Mouse (Mus musculus) gastrocnemius, postnatal 36 days (tissue): ENCODE measurements around the gene Entpd7. TPM values are rescaled to one million over a fixed set of nuclear protein-coding genes. Genes with fewer than 3 reads are reported as not detected.

ENCODE experiments used
- DNase-seq, 2 experiments: peaks; one replicate each; pipeline ENCODE4 v3.0.0; 2022
- intact Hi-C: fragments of 180-260 bp; cut with DNase I; formaldehyde crosslinking; loops from one replicate; pipeline ENCODE4 v1.15.1; 2025
- total RNA-seq, 2 experiments: library from RNA; stranded (reverse); gene quantifications; 2 replicates each; pipeline ENCODE4 v1.2.3; 2021

The Entpd7 gene
- total RNA-seq, 2 experiments from 2014 or later, result 1.1 to 1.7 TPM

DNA sequence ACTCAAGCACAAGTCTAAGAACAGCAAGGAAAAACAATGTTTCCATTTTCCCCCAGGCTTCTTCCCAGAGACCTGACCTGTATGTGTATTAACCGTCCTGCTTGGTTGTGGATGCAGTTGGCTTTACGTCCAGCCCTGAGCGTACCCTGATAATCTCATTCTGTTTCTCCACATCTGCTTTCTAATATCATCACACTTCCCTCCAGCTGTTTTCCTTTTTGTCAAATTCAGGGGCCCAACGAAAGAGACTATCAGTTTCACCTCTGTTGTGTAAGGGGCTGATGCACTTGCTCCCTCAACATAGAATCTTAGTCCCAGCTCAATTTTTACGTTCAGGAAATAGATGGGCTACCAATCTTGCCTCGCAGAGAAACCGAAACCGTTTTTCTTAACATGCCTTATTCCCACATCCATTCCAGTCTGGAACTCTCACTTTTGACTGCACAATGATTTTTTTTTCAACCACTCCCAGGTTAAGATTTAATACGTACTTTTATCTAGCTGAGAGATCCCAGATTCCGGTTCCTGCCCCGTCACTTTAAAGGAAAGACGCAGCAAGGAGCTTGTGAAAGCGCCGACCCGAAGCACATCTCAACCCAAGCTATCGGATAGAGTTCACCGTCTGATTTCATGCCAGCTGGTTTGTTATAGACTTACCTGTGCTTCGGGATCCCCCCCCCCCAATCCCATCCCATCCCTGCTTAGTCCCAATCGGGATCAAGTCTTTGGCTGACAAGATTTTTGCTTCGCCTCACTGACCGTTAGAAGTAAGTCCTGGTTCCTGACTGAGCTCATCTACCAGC is 15.8 kb upstream of the Entpd7 start:
- intact Hi-C loops, result loop anchor here (2.0 kb wide), 1 partner anchor 15 kb away; the partner anchor contains the start of gene Entpd7
- no peak for DNase-seq

DNA sequence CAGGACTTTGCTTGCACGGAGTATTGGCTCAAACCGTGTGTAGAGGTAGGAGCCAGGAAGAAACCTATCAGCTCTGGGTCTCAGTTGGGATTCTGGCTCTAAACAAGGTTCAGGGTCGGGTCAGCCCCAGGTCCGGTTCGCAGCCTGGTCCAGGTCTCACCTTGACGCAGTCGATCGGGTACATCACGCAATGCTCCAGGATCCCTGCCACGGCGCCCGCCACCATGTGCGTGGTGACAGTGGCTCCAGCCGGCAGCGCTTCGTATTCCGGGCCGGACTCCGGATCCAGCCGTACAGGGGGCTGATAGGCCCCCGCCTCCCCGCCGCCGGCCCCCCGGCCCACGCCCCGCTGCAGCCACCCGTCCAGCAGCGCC is 15.2 kb upstream of the Entpd7 start:
- intact Hi-C loops, result loop anchor here (2.0 kb wide), 1 partner anchor 14 kb away; the partner anchor contains the start of gene Entpd7

DNA sequence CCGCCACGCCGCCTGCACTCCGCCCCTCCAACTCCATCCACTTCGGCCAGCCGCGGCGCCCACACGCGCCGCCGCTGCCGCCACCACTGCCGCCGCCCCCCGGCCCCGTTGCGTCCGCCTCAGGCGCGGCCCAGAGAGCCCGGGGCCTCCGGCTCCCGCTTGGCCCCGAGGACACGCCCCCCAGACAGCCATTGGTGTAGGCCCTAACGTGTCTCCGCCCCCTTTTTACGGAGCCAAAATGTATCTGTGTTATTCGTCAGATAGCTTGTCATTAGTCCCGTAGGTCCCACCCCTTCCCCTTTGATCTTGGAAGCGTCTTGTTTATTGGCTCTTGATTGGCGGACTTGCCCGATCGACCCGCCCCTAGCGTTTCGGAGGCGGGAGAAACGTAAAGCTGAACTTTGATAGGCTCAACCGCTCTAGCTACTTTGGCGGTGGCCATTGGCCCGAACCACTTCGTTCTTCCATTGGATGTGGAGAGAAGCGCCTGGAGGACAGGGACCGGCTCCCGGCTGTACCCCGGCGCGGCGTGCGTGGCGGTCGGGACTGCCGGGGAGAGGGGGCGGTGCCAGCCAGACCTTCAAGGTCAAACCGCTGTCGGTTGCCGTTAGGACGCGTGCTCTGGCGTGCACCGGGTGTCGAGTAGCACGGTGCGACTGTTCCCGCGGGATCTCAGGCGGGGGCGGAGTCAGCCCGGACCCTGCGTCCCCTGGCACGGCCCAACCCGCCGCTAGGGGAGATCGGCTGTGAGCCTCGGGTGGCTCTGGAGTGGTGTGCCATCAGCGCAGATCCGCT is 14.5 kb upstream of the Entpd7 start, which contains the start of gene Slc25a28:
Slc25a28 (minus strand) TSS at position 152 of the 795 bp plus-strand sequence.
- intact Hi-C loops, result loop anchor here (2.0 kb wide), 1 partner anchor 14 kb away; the partner anchor contains the start of gene Entpd7
- peak; percentile 98 for DNase-seq

More for the DNA sequence above, 15.2 kb upstream of the Entpd7 start:
- no peak for DNase-seq

DNA sequence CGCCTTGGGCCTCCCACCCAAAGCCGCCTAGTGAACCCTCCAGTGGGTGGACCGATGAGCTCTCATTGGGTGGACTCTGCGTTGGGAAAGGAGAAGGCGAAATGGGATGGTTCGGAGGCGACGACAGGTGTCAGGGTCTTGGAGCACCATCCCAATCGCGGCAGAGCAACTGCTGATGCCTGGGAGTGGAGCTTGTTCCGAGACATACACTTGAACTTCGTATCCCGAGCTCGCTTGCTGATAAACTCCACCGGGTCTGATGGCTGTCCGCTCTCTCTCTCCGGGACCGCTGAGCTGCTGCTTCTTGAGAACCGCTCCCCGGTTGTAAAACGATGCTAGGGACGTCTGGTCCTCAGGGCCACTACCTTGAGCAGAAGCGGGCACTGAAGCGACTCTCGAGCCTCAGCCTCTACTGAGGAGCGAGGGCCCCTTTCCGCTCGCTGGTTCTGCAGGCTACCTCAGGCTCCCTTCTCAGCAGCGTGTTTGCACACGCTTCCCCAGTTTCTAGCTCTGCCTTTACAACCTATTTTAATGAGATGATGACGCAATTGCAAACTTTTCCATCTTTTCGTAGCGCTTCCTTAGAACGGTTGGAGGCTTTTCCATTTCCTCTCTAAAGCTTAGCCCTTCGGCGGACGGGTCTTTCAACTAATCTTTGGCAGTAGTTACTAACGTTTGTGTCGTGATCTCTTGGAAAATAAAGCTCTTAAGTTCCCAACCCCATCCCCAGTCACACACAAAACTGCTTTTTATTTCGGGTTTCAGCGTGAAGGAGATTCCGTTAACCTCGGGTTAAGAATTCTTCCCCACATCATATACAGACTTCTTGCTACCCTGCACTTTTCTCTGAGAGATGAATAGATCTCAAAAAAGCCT is 13.7 kb upstream of the Entpd7 start:
- intact Hi-C loops, result loop anchor here (2.0 kb wide), 1 partner anchor 13 kb away; the partner anchor contains the start of gene Entpd7

GRCm38 (mm10) chr19:43678467-43679003 is 10.9 kb upstream of the Entpd7 start:
- intact Hi-C loops, result no loop called here
- DNase-seq, result no peak

More for the DNA sequence above, 13.7 kb upstream of the Entpd7 start:
- no peak for DNase-seq

GRCm38 (mm10) chr19:43679474-43679981 is 9.9 kb upstream of the Entpd7 start:
- no peak for DNase-seq
- intact Hi-C loops, result no loop called here

DNA sequence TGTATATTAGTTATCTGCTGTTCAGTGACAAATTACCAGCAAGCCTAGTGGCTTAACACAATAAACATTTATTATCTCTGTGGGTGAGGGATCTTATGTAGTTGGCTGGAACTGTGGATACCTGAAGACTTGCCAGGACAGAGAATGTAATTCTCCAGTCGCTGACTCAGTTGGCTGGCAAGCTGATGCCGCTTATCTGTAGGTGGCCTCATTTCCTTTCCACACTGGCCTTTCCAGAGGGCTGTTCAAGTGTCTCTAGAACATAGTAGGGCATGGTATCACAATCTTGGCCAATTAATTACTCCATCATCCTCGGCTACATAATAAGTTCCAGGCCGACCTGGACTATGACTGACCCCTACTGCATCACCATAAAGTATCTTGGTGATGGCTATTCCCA is 7.9 kb upstream of the Entpd7 start:
- no peak for DNase-seq
- intact Hi-C loops, result no loop called here

- intact Hi-C loops, result no loop called here
- no peak for DNase-seq
These were observed 3.3 kb downstream of the Entpd7 start for GRCm38 (mm10) chr19:43692815-43693214.

DNA sequence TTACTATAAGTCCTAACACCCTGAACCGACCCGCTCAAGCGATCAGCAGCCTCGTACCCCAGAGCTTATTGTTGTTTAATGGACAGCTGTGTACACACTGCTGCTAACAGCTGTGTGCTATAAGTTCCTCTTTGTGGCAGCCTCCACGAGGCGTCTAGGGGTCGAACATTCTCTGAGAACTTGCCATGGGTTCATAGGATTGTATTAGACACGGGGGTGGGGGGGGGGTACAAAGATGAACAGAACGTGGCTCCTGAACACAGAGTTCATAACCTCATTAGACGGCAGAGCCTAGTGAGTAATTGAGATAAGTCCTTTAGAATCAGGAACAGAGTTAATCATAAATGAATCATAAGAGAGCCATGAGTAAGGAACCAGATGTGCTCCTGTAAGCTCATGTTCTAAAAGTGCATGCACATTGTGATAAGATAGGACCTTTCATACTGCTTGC is 6.1 kb downstream of the Entpd7 start:
- intact Hi-C loops, result no loop called here
- no peak for DNase-seq

DNA sequence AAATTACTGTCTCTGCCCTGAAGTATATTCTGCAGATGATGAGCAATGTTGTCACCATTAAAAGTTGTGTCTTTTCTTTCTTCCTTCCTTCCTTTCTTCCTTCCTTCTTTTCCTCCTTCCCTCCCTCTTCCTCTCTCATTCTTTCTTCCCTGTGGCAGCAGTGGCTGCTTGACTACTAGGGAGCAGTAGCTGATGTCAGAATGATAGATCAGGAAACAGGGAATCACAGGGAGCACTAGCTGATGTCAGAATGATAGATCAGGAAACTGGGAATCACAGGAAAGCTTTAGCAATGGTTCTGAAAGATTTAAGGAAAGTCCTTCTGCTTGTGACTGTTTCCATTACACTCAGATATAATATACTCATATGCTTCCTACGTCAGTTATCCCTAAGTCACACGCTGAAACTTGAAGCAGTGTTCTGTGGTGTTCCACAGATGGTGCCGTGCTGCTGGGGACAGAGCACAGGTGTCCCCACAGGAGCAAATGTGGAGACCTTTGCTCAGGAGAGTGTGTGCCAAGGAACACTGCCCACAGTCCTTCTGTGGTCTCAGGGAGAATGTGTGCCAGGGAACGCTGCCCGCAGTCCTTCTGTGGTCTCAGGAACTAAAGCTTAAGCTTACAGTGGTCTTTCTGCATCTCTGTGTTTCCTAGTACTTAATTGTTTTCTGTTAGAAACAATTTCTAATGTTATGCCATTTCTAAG is 8.3 kb downstream of the Entpd7 start:
- intact Hi-C loops, result no loop called here
- DNase-seq, result no peak

GRCm38 (mm10) chr19:43699021-43699762 is 9.7 kb downstream of the Entpd7 start:
- DNase-seq, result no peak
- intact Hi-C loops, result no loop called here

DNA sequence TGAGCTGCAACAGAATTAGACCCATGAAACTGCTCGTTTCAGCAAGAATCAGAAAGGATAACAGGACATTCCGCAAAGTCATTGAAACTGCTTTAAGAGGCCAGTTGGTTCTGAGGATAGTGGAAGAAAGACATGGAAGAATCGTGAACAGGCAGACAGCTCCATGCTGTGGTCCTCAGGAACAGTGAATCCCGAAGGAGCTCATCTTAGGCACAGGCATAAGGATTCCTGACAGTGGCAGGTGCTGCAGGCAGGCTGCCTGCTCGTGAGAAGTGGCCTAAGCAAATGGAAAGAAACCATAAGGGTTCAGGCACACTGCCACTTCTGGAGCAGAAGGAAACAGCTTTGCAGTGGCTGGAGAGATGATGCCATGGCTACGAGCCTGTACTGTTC is 10.3 kb downstream of the Entpd7 start:
- DNase-seq, result no peak
- intact Hi-C loops, result no loop called here

GRCm38 (mm10) chr19:43704211-43704610 is 14.7 kb downstream of the Entpd7 start:
- DNase-seq, result no peak

DNA sequence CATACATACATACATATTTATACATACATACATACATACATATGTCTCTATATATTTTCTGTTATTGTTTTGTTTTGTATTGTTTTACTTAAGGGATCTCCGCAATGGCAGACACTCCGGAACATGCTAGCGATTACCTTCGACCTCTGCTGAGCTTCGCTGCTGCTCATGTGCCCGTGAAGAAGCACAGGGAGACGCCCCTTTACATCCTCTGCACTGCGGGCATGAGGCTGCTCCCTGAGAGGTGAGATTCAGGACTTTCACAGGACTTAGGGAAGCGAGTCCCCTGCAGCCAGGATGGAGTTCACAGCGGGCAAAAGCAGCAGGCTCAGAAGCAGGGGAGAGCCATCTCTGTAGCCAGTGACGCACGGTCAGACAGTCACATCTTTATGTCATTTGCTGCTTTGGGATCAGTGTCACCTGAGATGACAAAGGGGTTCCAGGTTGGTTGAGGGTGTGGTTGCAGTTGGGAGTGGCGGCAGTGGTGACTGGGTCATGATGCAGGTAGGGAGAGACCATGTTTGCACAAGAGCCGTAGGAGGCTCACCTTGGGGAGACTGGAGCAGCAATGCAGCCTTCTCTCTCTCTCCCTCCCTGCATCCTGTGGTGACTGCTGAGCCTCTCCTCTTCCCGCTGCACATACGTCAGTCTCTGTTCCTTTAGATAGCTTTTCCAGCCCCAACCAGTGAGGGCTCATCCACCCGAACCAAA is 15.5 kb downstream of the Entpd7 start:
- intact Hi-C loops, result no loop called here
- DNase-seq, result no peak

More at GRCm38 (mm10) chr19:43704211-43704610, 14.7 kb downstream of the Entpd7 start:
- intact Hi-C loops, result no loop called here

- intact Hi-C loops, result no loop called here
These were observed 18.7 kb downstream of the Entpd7 start for GRCm38 (mm10) chr19:43708206-43708605.

DNA sequence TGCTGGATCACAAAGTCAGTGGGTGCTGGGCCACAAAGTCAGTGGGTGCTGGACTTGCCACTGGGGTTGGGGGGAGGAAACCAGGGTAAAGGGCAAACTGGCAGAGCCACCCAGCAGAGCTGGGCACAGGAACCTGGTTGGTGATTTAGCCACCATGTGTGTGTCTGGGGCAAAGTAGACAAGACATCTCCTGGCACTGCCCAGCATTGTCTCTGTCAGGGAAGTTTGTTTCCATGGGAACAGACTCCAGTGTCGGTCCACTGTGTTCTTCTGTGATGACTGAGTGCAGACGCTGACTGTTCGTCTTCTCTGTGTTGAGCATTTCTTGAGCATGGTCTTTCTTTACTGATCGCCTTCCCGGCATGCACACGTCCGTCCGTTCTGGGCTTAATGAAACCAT is 19.8 kb downstream of the Entpd7 start:
- no peak for DNase-seq
- intact Hi-C loops, result no loop called here

More at GRCm38 (mm10) chr19:43708206-43708605, 18.7 kb downstream of the Entpd7 start:
- DNase-seq, result no peak

GRCm38 (mm10) chr19:43711159-43711916 is 21.9 kb downstream of the Entpd7 start:
- DNase-seq, result no peak
- intact Hi-C loops, result no loop called here
